Mouse (Mus musculus): ENCODE data around the gene Lrrfip2. TPM values are rescaled to one million over a fixed set of nuclear protein-coding genes. Genes with fewer than 3 reads are reported as not detected.

Gene Lrrfip2
- polyA plus RNA-seq (2012) = 1.6 and 3.0 TPM in 2 replicates

GRCm38 (mm10) chr9:111117126-111117642 lies at the start of gene Lrrfip2:
Gene Lrrfip2 (plus strand): TSS chr9:111117592.
- H3K4me3 ChIP-seq (replicated peaks) = peak within 1 kb of the TSS; percentile 77
- no peaks in the 10 kb centered on the region for H3K27me3 ChIP-seq (ENCODE audit: control insufficient read depth)
- H3K9me3 ChIP-seq (ENCODE audit: control insufficient read depth, low read length) = no peaks in the 10 kb centered on the region
- peaks cover 29% of the 10 kb centered on the region for H3K4me1 ChIP-seq (ENCODE audit: control insufficient read depth)
- no peaks in the 10 kb centered on the region; the same call in none of the 2 replicates for H3K36me3 ChIP-seq (ENCODE audit: control insufficient read depth)
- no peak for TF ChIP-seq TAL1 (IDR thresholded peaks at IDR 0.05; ENCODE audit: low read length)
- no peak for TF ChIP-seq GATA1 (IDR thresholded peaks at IDR 0.05; ENCODE audit: low read length)

DNA sequence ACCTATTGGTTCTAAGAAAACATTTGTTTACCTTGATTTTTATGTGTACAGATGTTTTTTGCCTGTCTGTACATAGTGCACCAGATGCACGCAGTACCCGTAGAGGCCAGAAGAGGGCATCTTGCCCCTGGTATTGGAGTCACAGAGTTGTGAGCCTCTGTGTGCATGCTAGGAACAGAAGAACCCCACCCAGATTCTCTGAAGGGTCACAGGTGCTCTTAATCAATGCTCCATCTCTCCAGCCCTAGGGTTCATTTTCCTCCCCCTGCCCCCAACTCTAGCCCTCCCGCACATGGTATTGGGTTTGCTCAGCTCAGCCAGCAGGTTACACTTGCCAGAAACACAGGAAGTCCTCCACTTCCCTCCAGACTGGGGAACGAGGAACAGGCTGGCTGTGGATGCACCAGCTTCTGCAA lies 46.8 kb upstream of the Lrrfip2 start:
- peaks cover 6% of the 10 kb centered on the region; the same call in 1 of the 2 replicates for H3K27me3 ChIP-seq (ENCODE audit: control insufficient read depth)
- H3K4me3 ChIP-seq (replicated peaks) = no peak overlapping the region
- TF ChIP-seq TAL1 (IDR thresholded peaks at IDR 0.05; ENCODE audit: low read length) = no peak
- TF ChIP-seq GATA1 (IDR thresholded peaks at IDR 0.05; ENCODE audit: low read length) = no peak
- peaks cover 2% of the 10 kb centered on the region for H3K4me1 ChIP-seq (ENCODE audit: control insufficient read depth)
- no peaks in the 10 kb centered on the region for H3K36me3 ChIP-seq (ENCODE audit: control insufficient read depth)
- H3K9me3 ChIP-seq (ENCODE audit: control insufficient read depth, low read length) = peaks cover 3% of the 10 kb centered on the region

GRCm38 (mm10) chr9:111072175-111072574 lies 45.2 kb upstream of the Lrrfip2 start:
- no peak for TF ChIP-seq GATA1 (IDR thresholded peaks at IDR 0.05; ENCODE audit: low read length)
- TF ChIP-seq TAL1 (IDR thresholded peaks at IDR 0.05; ENCODE audit: low read length) = no peak
- Histone ChIP-seq H3K4me1 (ENCODE audit: control insufficient read depth) (no peaks in the 10 kb centered on the region; the same call in none of the 2 replicates), H3K36me3 (ENCODE audit: control insufficient read depth) (no peaks in the 10 kb centered on the region), H3K9me3 (ENCODE audit: control insufficient read depth, low read length) (peaks cover 3% of the 10 kb centered on the region), H3K27me3 (ENCODE audit: control insufficient read depth) (peaks cover 6% of the 10 kb centered on the region; the same call in 1 of the 2 replicates), H3K4me3 (replicated peaks) (no peak overlapping the region)

- H3K36me3 ChIP-seq (ENCODE audit: control insufficient read depth) = no peaks in the 10 kb centered on the region
- H3K9me3 ChIP-seq (ENCODE audit: control insufficient read depth, low read length) = peaks cover 5% of the 10 kb centered on the region
- H3K27me3 ChIP-seq (ENCODE audit: control insufficient read depth) = peaks cover 5% of the 10 kb centered on the region; the same call in 1 of the 2 replicates
- no peaks in the 10 kb centered on the region; the same call in none of the 2 replicates for H3K4me1 ChIP-seq (ENCODE audit: control insufficient read depth)
- H3K4me3 ChIP-seq (replicated peaks) = no peak overlapping the region
- TF ChIP-seq TAL1 (IDR thresholded peaks at IDR 0.05; ENCODE audit: low read length) (no peak), GATA1 (IDR thresholded peaks at IDR 0.05; ENCODE audit: low read length) (no peak)
Observed at GRCm38 (mm10) chr9:111072971-111073370, 44.4 kb upstream of the Lrrfip2 start.

DNA sequence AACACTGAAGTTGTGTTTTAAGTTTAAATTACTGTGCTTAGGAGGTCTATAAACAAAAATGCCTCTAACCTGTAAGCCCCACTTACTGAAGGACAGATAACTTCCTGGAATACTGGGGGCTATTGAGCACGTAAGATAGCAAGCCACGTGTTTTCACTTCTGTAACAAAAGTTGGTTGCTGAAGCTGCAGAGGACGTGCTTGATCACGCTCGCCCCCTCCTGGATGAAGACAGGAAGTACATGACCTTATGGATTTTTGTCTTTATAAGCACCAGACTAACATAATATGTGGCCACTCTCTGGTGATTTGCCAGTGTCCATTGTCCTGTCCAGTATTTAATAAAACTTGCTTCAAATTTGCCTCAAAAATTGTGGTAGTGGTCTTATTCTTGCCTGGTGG lies 39.6 kb upstream of the Lrrfip2 start:
- TF ChIP-seq GATA1 (IDR thresholded peaks at IDR 0.05; ENCODE audit: low read length) (no peak), TAL1 (IDR thresholded peaks at IDR 0.05; ENCODE audit: low read length) (no peak)
- Histone ChIP-seq H3K36me3 (ENCODE audit: control insufficient read depth) (no peaks in the 10 kb centered on the region), H3K4me1 (ENCODE audit: control insufficient read depth) (no peaks in the 10 kb centered on the region), H3K4me3 (replicated peaks) (no peak overlapping the region), H3K9me3 (ENCODE audit: control insufficient read depth, low read length) (peaks cover 5% of the 10 kb centered on the region), H3K27me3 (ENCODE audit: control insufficient read depth) (no peaks in the 10 kb centered on the region)

- TF ChIP-seq GATA1 (IDR thresholded peaks at IDR 0.05; ENCODE audit: low read length) (no peak), TAL1 (IDR thresholded peaks at IDR 0.05; ENCODE audit: low read length) (no peak)
- 0 out of 2 replicates have a peak, but pooled peaks cover 2% of the 10 kb centered on the region for H3K9me3 ChIP-seq (ENCODE audit: control insufficient read depth, low read length)
- H3K4me1 ChIP-seq (ENCODE audit: control insufficient read depth) = no peaks in the 10 kb centered on the region
Observed at GRCm38 (mm10) chr9:111080801-111081200, 36.6 kb upstream of the Lrrfip2 start.

DNA sequence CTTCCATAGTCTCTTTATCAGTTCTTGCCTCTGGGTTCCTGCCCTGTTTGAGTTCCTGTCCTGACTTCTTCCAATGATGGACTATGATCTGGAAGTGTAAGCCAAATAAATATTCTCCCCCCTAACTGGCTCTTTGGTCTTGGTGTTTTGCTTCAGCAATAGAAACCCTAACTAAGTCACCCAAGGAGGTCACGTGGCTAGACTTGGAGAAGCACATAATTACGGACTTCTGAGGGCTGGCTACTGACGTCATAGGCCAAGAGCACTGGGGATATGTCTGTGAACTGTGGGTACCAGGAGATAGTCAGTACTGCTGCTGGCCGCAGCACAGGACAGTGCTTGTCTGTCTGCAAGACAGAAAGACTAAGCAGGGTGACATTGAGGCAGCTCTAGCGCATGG lies 35.6 kb upstream of the Lrrfip2 start:
- H3K4me1 ChIP-seq (ENCODE audit: control insufficient read depth) = no peaks in the 10 kb centered on the region
- TF ChIP-seq GATA1 (IDR thresholded peaks at IDR 0.05; ENCODE audit: low read length) = no peak
- TF ChIP-seq TAL1 (IDR thresholded peaks at IDR 0.05; ENCODE audit: low read length) = no peak
- peaks cover 3% of the 10 kb centered on the region for H3K27me3 ChIP-seq (ENCODE audit: control insufficient read depth)
- no peak overlapping the region for H3K4me3 ChIP-seq (replicated peaks)
- 0 out of 2 replicates have a peak, but pooled peaks cover 2% of the 10 kb centered on the region for H3K9me3 ChIP-seq (ENCODE audit: control insufficient read depth, low read length)
- no peaks in the 10 kb centered on the region for H3K36me3 ChIP-seq (ENCODE audit: control insufficient read depth)

More at GRCm38 (mm10) chr9:111080801-111081200, 36.6 kb upstream of the Lrrfip2 start:
- Histone ChIP-seq H3K4me3 (replicated peaks) (no peak overlapping the region), H3K27me3 (ENCODE audit: control insufficient read depth) (peaks cover 3% of the 10 kb centered on the region), H3K36me3 (ENCODE audit: control insufficient read depth) (no peaks in the 10 kb centered on the region)

GRCm38 (mm10) chr9:111085329-111085728 lies 32.1 kb upstream of the Lrrfip2 start:
- no peaks in the 10 kb centered on the region for H3K9me3 ChIP-seq (ENCODE audit: control insufficient read depth, low read length)
- H3K4me1 ChIP-seq (ENCODE audit: control insufficient read depth) = no peaks in the 10 kb centered on the region
- TF ChIP-seq GATA1 (IDR thresholded peaks at IDR 0.05; ENCODE audit: low read length) (no peak), TAL1 (IDR thresholded peaks at IDR 0.05; ENCODE audit: low read length) (no peak)
- H3K36me3 ChIP-seq (ENCODE audit: control insufficient read depth) = no peaks in the 10 kb centered on the region
- H3K4me3 ChIP-seq (replicated peaks) = no peak overlapping the region
- peaks cover 10% of the 10 kb centered on the region for H3K27me3 ChIP-seq (ENCODE audit: control insufficient read depth)

DNA sequence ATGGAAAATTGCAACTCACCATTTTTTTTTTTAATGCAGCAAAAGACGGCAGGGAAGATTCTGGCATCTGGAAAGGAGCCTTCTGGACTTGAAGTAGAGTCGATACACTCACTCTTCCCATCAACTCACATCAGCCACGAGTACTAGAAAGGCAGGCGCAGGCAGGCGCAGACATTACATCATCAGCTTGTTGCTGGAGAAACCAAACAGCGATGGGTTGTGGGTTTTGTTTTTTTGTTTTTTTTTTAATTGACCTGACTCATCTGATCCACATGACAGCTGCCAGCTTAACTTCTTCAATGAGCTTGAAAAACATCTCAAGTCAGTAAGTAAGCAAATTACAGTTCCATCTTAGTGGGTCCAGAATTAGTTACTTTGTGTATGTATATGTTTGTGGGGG lies 31.3 kb upstream of the Lrrfip2 start:
- TF ChIP-seq GATA1 (IDR thresholded peaks at IDR 0.05; ENCODE audit: low read length) (no peak), TAL1 (IDR thresholded peaks at IDR 0.05; ENCODE audit: low read length) (no peak)
- Histone ChIP-seq H3K36me3 (ENCODE audit: control insufficient read depth) (no peaks in the 10 kb centered on the region), H3K27me3 (ENCODE audit: control insufficient read depth) (peaks cover 10% of the 10 kb centered on the region), H3K4me1 (ENCODE audit: control insufficient read depth) (no peaks in the 10 kb centered on the region), H3K9me3 (ENCODE audit: control insufficient read depth, low read length) (no peaks in the 10 kb centered on the region), H3K4me3 (replicated peaks) (no peak overlapping the region)
